Mouse (Mus musculus) limb, embryonic 13.5 days (tissue): ENCODE results near the gene Cfap126. TPM values are rescaled to one million over a fixed set of nuclear protein-coding genes. Genes with fewer than 3 reads are reported as not detected.

ENCODE experiments used
- ATAC-seq: fragments of 200-750 bp; cut with Nextera tagmentation; 2 replicates; pipeline ENCODE4 v1.8.0; 2017; ENCODE audit warnings: low read depth, moderate number of reproducible peaks, moderate TSS enrichment; ENCODE audit not compliant: low FRiP score
- H3K27ac ChIP-seq: fragments of 300-500 bp; sonication (generic); 2 replicates; pipeline ENCODE4 v1.5.1; 2015; ENCODE audit warnings: inconsistent platforms, mild to moderate bottlenecking, moderate library complexity
- H3K27me3 ChIP-seq: fragments of 300-500 bp; sonication (generic); 2 replicates; pipeline ENCODE4 v1.6.1; 2015; ENCODE audit warnings: mild to moderate bottlenecking, inconsistent platforms
- H3K36me3 ChIP-seq: fragments of 300-500 bp; sonication (generic); 2 replicates; pipeline ENCODE4 v1.6.1; 2015; ENCODE audit warnings: inconsistent platforms, mild to moderate bottlenecking, moderate library complexity
- H3K4me1 ChIP-seq: fragments of 300-500 bp; sonication (generic); 2 replicates; pipeline ENCODE4 v1.6.1; 2015; ENCODE audit warnings: inconsistent platforms
- H3K4me2 ChIP-seq: fragments of 300-500 bp; sonication (generic); replicated peaks from 2 replicates; pipeline ENCODE4 v1.6.1; 2015; ENCODE audit warnings: inconsistent platforms, mild to moderate bottlenecking, moderate library complexity
- H3K4me3 ChIP-seq: fragments of 300-500 bp; sonication (generic); 2 replicates; pipeline ENCODE4 v1.5.1; 2015; ENCODE audit warnings: moderate library complexity, mild to moderate bottlenecking, inconsistent platforms
- H3K9ac ChIP-seq: fragments of 300-500 bp; sonication (generic); 2 replicates; pipeline ENCODE4 v1.6.1; 2015; ENCODE audit warnings: mild to moderate bottlenecking, inconsistent platforms
- H3K9me3 ChIP-seq: fragments of 300-500 bp; sonication (generic); 2 replicates; pipeline ENCODE4 v1.6.1; 2016; ENCODE audit warnings: inconsistent platforms
- WGBS: fragments of 180-500 bp; shearing (Covaris S2); methylation state at CpG from one replicate; pipeline ENCODE4 v1.1.7; 2015; 5-methylcytosine and 5-hydroxymethylcytosine counted together
- polyA plus RNA-seq: library from polyadenylated mRNA; unstranded; fragments of >200 nt; fragmentation: Nextera tagmentation; extraction: Ambion mirVana; gene quantifications from 2 replicates; pipeline ENCODE4 v1.2.1, GENCODE M21; 2015

The Cfap126 gene
- polyA plus RNA-seq, 1 experiment from 2014 or later = 1.5 TPM

DNA sequence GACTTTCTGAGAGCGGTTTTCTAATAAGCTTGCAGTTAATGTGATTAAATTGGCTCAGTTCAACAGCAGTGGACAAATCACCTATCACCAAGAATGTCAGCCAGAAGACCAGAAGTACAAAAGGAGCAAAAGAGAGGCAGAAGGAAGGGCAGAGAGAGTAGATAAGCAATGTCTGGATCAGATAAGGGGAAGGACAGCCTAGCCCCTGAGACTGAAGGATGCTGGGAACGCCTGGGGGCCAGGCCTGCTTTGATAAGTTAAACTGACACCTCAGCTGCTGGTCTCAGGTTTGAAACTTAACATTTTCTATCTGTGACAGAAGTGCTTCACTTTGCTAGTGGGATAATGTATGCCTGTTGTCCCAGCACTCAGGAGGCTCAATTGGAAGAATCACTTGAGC is 16.1 kb upstream of the Cfap126 start:
- Histone ChIP-seq H3K4me3 (no peak overlapping the region), H3K4me2 (no peak overlapping the region), H3K27ac (no peak overlapping the region), H3K36me3 (no peaks in the 10 kb centered on the region), H3K9me3 (no peaks in the 10 kb centered on the region), H3K9ac (no peak overlapping the region), H3K27me3 (no peaks in the 10 kb centered on the region), H3K4me1 (peaks cover 11% of the 10 kb centered on the region; the same call in 1 of the 2 replicates)
- 44% methylated on average over 2 of the region's 2 CpGs for WGBS
- ATAC-seq = no peak

DNA sequence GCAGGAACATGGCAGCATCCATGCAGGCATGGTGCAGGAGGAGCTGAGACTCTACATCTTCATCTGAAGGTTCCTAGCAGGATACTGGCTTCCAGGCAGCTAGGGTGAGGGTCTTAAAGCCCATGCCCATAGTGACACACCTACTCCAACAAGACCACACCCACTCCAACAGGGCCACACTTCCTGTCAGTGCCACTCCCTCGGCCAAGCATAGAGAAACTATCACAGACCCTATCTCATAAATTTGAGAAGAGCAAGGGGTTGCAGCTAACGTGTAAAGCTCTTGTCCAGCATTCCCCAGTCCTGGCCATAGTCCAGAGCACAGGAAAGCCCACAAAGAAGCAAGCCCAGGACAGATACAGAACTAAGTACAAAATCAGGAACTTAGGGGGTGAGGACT is 12.7 kb upstream of the Cfap126 start:
- Histone ChIP-seq H3K27me3 (no peaks in the 10 kb centered on the region), H3K36me3 (no peaks in the 10 kb centered on the region), H3K27ac (no peak overlapping the region), H3K9ac (no peak overlapping the region), H3K4me3 (no peak overlapping the region), H3K4me1 (peaks cover 15% of the 10 kb centered on the region; the same call in 1 of the 2 replicates), H3K4me2 (no peak overlapping the region), H3K9me3 (no peaks in the 10 kb centered on the region)
- ATAC-seq = no peak
- WGBS = 36% methylated on average over 2 of the region's 2 CpGs

DNA sequence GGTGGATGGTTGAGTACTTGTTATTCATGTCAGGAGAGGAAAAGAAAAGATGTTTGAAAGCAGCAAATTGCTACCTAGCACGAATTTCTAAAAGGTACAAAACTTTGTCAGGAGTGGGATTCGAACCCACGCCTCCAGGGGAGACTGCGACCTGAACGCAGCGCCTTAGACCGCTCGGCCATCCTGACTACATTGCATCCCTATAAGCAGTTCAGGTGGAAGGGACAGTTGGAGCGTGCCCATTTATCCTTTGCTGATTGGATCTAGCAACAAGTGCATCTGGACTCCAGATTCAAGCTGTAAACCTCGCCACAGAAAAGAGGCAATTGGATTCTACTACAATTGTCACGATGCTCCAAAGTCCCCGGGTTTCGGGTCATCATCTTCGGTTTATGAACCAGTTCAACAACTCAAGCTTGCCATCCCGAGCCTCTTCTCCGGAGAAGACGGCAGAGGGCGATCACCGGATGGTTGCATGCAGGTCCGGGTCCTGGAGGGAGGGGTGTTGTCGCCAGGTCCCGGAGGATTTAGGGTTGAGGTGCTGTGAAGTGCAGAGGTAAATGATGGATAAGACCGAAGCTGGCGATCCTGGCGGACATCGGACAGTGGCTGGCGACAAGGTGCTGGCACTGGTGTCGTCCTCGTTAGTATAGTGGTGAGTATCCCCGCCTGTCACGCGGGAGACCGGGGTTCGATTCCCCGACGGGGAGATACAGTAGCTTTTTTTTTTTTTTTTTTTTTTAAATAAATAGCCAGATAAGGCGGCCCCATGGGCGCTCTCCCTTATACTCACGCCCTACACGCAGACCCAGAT is 11.8 kb upstream of the Cfap126 start:
- no peak overlapping the region for H3K27ac ChIP-seq

DNA sequence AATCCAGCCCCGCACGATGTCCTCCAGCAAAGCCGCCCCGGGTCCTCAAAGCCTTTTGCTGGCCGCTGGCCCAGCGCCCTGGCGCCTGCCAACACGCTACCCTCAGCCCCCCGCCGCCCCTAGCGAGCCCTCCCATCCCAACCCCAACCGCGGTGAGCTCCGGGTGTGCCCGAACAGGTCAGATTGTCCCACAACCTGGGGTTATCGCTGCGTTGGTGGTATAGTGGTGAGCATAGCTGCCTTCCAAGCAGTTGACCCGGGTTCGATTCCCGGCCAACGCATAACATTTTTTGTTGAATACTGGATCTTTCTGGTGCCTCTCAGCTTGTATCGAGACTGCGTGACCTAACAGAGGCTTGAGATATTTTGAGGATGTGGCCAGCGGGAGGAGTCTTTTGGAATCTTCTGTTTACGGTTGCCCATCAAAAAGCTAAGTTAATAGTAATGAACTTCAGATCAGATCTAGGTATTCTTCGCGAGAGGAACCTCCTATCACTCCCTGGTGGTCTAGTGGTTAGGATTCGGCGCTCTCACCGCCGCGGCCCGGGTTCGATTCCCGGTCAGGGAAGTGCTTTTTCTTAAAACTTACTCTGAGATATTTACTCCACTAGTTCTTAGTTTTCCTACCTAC is 11.1 kb upstream of the Cfap126 start:
- H3K9ac ChIP-seq = peak overlapping the region; percentile 64
- H3K4me3 ChIP-seq = peak overlapping the region; percentile 61
- WGBS = under 1% methylated on average over 35 of the region's 35 CpGs
- H3K4me1 ChIP-seq = peaks cover 7% of the 10 kb centered on the region; the same call in 1 of the 2 replicates
- no peak overlapping the region for H3K27ac ChIP-seq
- no peaks in the 10 kb centered on the region for H3K36me3 ChIP-seq
- H3K27me3 ChIP-seq = no peaks in the 10 kb centered on the region
- no peaks in the 10 kb centered on the region for H3K9me3 ChIP-seq
- H3K4me2 ChIP-seq = peak overlapping the region; percentile 57
- ATAC-seq = peak; percentile 93

More for the DNA sequence above, 11.8 kb upstream of the Cfap126 start:
- no peaks in the 10 kb centered on the region for H3K27me3 ChIP-seq
- peak overlapping the region; percentile 64 for H3K9ac ChIP-seq
- peak overlapping the region; percentile 61 for H3K4me3 ChIP-seq
- WGBS = 0% methylated on average over 40 of the region's 40 CpGs
- no peaks in the 10 kb centered on the region for H3K36me3 ChIP-seq
- peak; percentile 80 for ATAC-seq
- peaks cover 7% of the 10 kb centered on the region; the same call in 1 of the 2 replicates for H3K4me1 ChIP-seq
- H3K9me3 ChIP-seq = no peaks in the 10 kb centered on the region
- H3K4me2 ChIP-seq = peak overlapping the region; percentile 57

DNA sequence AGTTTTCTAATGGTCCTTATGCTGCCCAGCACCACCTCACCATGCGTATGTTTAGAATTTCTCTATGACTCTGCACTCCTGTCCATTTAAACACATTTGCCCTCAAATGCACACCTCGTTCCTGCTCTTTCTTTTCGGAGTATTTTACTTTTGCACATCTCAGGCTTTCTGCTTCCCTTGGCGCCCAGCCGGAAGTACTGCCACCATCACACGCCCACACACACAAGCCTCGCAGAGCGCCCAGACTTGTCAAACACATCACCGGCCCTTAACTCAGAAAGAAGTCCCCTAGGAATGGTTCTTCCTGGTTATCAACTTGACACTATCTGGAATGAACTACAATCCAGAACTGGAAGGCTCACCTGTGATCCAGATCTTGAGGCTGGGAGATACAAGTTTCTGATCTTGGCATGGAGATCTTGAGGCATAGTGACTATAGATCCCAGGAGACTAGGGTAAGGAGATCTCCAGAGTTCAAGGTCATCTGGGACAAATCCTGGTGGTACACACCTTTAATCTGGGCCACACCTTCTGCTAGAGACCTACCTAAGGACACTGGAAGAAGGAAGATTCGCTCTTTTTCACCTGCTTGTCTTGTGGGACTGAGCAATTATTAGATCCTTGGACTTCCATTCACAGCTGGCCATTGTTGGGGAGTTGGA is 10.4 kb upstream of the Cfap126 start:
- Histone ChIP-seq H3K4me3 (peak overlapping the region; percentile 61), H3K9ac (no peak overlapping the region), H3K27me3 (no peaks in the 10 kb centered on the region), H3K4me2 (peak overlapping the region; percentile 57), H3K9me3 (no peaks in the 10 kb centered on the region), H3K4me1 (peaks cover 7% of the 10 kb centered on the region; the same call in 1 of the 2 replicates), H3K36me3 (no peaks in the 10 kb centered on the region), H3K27ac (no peak overlapping the region)
- 10% methylated on average over 10 of the region's 10 CpGs for WGBS
- 0 out of 2 replicates have a peak, but pooled peaks have one; percentile 2 for ATAC-seq

- Histone ChIP-seq H3K4me1 (peaks cover 7% of the 10 kb centered on the region; the same call in 1 of the 2 replicates), H3K4me3 (no peak overlapping the region), H3K9me3 (no peaks in the 10 kb centered on the region), H3K4me2 (no peak overlapping the region), H3K9ac (no peak overlapping the region), H3K27ac (no peak overlapping the region), H3K36me3 (no peaks in the 10 kb centered on the region), H3K27me3 (no peaks in the 10 kb centered on the region)
- WGBS = 74% methylated on average over 6 of the region's 6 CpGs
- ATAC-seq = no peak
Measured at GRCm38 (mm10) chr1:171105226-171105625, 8.5 kb upstream of the Cfap126 start.

GRCm38 (mm10) chr1:171109620-171110019 is 4.1 kb upstream of the Cfap126 start:
- Histone ChIP-seq H3K4me3 (no peak overlapping the region), H3K36me3 (no peaks in the 10 kb centered on the region), H3K27me3 (no peaks in the 10 kb centered on the region), H3K27ac (no peak overlapping the region), H3K9ac (no peak overlapping the region), H3K4me1 (peaks cover 9% of the 10 kb centered on the region), H3K4me2 (no peak overlapping the region), H3K9me3 (no peaks in the 10 kb centered on the region)
- WGBS = 45% methylated on average over 9 of the region's 9 CpGs
- ATAC-seq = no peak

DNA sequence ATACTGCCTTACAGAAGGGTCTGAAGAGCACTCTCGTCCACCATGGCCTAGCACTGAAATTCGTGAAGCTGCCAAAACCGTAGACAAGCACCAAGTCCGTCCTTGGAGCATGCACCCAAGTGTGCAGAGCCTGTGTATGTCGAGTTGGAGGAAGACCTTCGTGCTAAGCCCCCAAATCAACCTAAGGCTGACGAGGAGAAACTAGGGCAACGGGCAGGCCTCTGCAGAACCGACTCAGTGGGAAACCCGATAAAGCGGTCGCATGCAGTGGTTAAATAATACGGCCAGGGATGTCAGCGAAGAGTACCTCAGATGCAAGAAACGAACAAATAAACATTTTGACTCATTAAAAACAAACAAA is 3.1 kb upstream of the Cfap126 start:
- Histone ChIP-seq H3K27ac (peak overlapping the region; percentile 71), H3K9ac (peak overlapping the region; percentile 62), H3K4me1 (peaks cover 9% of the 10 kb centered on the region), H3K4me2 (peak overlapping the region; percentile 67), H3K36me3 (no peaks in the 10 kb centered on the region), H3K9me3 (no peaks in the 10 kb centered on the region), H3K4me3 (peak overlapping the region; percentile 58), H3K27me3 (no peaks in the 10 kb centered on the region)
- peak; percentile 13; the same call in 1 of the 2 replicates for ATAC-seq
- WGBS = 14% methylated on average over 15 of the region's 15 CpGs

- peak overlapping the region; percentile 67 for H3K4me2 ChIP-seq
- peak overlapping the region; percentile 71 for H3K27ac ChIP-seq
- peak; percentile 94 for ATAC-seq
- peak overlapping the region; percentile 58 for H3K4me3 ChIP-seq
- no peaks in the 10 kb centered on the region for H3K9me3 ChIP-seq
- H3K36me3 ChIP-seq = no peaks in the 10 kb centered on the region
- peak overlapping the region; percentile 62 for H3K9ac ChIP-seq
- peaks cover 9% of the 10 kb centered on the region for H3K4me1 ChIP-seq
- WGBS = under 1% methylated on average over 38 of the region's 38 CpGs
- H3K27me3 ChIP-seq = no peaks in the 10 kb centered on the region
Measured at GRCm38 (mm10) chr1:171111020-171111780, 2.5 kb upstream of the Cfap126 start.

GRCm38 (mm10) chr1:171111781-171112575 is 1.7 kb upstream of the Cfap126 start:
- ATAC-seq = peak; percentile 13; the same call in 1 of the 2 replicates

GRCm38 (mm10) chr1:171112986-171113385 is 732 bp upstream of the Cfap126 start:
- no peak overlapping the region for H3K9ac ChIP-seq
- H3K4me3 ChIP-seq = no peak overlapping the region
- H3K27ac ChIP-seq = no peak overlapping the region
- 79% methylated on average over 4 of the region's 4 CpGs for WGBS
- H3K27me3 ChIP-seq = no peaks in the 10 kb centered on the region
- no peak for ATAC-seq
- peaks cover 9% of the 10 kb centered on the region for H3K4me1 ChIP-seq
- H3K36me3 ChIP-seq = no peaks in the 10 kb centered on the region
- H3K4me2 ChIP-seq = peak overlapping the region; percentile 69; the same call in 1 of the 2 replicates
- no peaks in the 10 kb centered on the region for H3K9me3 ChIP-seq

More at GRCm38 (mm10) chr1:171111781-171112575, 1.7 kb upstream of the Cfap126 start:
- peak overlapping the region; percentile 67 for H3K4me2 ChIP-seq
- H3K9me3 ChIP-seq = no peaks in the 10 kb centered on the region
- H3K27ac ChIP-seq = peak overlapping the region; percentile 55
- H3K27me3 ChIP-seq = no peaks in the 10 kb centered on the region
- H3K4me1 ChIP-seq = peaks cover 9% of the 10 kb centered on the region
- no peaks in the 10 kb centered on the region for H3K36me3 ChIP-seq
- H3K4me3 ChIP-seq = peak overlapping the region; percentile 58
- peak overlapping the region; percentile 60 for H3K9ac ChIP-seq
- WGBS = 2% methylated on average over 15 of the region's 15 CpGs
